Mouse (Mus musculus): ENCODE results near the gene Cx3cr1.
A peak's percentile ranks its signal among the peaks of the same experiment; 100 is the strongest.

The Cx3cr1 gene

DNA sequence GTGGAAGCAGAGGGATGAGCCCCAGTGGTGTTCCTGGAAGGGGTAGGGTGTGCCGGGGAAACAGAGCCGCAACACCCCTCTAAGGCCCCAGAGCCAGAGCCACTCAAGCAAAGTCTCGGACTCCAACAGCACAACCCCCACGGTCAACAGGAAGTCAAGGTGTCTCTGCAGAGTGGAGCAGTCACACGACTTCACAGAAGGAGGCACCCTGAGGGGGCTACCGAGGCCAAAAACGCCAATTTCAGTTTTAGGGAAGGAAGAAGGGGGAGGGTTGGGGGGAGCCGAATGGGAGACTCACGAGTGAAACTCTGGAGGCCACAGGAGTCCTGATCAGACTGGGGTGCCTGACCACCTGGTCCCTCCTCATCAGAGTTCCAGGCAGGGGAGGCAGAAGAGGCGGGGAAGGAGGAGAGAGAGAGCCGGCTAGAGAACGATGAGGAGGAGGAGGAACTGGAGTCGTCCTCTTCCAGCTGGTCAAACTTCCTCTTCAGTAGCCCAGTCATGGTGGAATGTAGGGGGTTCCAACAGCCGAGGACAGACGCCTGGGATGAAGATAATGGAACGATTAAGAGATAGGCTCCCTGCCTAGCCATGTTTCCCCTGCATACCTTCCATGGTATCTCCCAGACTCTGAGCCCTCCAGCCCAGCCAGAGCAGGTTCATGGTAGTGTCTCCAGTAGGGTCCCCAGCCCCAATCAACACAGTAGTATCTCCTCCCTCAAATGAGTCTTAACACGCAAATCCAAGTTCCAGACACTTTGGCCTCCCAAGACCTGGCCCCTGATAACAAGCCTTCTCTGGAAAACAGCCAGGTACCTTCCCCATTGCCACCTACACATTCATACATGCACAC is 92.7 kb downstream of the Cx3cr1 start:
- no peak for DNase-seq (ENCODE audit: low spot score)

DNA sequence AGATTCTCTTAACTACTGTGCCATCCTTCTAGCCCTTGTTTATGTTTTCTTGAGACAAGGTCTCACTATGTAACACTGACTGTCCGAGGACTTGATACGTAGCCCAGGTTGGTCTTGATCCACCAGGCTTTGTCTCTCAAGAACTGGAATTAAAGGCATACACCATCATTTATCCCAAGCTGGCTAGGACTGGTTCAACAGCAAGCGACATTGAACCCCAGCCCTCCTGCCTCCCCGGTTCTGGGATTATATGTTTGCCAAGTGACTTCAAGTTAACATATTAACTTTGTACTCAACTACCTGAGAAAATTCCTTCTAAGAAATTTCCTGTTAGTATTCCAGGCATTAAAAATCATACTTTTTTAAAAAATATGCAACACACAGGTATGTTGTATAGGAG is 94.4 kb downstream of the Cx3cr1 start:
- DNase-seq (ENCODE audit: low spot score): no peak

DNA sequence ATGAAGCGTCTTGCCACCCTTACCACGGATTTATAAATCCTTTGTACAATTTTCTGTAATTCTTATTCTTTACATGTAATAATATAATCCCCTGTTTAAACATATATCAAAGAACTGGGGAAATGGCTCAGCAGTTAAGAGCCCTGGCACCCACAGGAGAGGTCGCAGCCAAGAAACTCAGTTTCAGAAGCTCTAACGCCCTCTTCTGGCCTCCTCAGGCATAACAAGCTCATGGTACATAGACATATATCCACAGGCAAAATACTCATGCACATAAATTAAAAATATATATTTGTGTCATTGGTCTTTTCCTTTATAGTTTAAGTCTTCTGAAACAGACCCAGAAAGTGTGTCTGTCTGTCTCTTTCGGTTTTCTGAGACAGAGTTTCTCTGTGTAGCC is 95.1 kb downstream of the Cx3cr1 start:
- DNase-seq (ENCODE audit: low spot score): no peak

DNA sequence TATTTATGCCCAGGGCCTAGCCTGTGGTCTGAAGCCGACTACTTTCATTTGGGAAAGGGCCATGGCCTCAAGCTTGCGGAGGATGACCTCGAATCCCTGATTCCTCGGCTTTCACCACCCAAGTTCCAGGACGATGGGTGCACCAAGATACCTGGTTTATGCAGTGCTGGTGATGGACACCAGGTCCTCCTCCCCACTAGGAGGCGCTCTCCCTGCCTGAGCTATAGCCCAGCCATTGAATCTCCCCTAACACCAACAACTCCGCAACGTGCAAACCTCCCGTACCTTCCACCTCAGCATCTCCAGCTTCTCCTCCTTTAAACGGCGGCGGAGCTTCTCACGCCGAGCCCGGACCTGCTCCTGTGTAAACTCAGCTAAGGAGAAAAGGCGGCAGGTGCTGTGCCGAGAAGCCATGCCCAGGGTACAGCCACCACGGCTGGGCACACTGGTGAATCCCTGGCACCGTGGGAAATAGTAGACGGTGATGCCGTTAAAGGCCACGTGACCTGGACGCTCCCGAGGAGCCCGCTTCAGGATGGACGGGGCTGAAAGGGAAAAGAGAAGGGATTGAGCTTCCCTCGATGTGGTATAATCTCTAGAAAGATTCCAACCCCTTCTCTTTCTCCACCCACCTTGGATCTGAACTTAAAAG is 95.7 kb downstream of the Cx3cr1 start:
- DNase-seq (ENCODE audit: low spot score): no peak

DNA sequence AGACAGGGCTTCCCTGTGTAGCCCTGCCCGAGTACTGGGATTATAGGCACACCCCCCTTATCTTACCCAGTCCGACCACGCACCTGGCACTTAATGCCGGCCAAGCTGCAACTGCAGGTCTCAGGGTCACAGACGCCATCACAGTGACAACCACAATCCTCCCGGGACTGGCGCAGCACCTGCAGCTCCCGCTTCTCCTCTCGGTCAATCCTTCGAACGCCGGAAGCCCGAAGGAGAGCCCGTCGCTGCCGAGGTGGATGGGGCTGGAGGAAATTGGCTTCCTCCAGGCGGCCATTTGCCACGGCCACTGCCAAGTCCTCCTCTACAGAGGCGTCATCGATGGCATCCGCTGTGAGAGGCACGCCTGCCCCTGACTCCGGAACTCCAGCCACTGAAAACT is 96.4 kb downstream of the Cx3cr1 start:
- no peak for DNase-seq (ENCODE audit: low spot score)

DNA sequence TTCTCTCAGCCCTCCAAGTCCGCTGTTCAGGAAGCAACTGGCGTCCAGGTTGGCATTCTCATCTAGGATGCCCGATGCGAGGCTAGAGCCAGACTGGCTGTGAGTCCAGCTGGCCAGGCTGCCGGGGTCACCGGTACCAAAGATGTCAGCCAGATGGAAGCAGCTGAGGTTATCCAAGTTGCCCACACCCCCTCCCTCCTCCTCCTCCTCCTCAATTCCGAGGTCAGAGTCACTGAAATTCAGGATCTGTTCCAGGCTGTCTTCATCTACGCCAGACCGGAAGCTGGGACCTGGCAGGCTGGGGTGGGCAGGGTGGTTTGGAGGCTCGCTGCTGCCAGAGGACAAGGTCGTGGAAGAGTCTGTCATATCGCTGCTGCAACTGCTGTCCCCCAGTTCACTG is 97.1 kb downstream of the Cx3cr1 start:
- no peak for DNase-seq (ENCODE audit: low spot score)

DNA sequence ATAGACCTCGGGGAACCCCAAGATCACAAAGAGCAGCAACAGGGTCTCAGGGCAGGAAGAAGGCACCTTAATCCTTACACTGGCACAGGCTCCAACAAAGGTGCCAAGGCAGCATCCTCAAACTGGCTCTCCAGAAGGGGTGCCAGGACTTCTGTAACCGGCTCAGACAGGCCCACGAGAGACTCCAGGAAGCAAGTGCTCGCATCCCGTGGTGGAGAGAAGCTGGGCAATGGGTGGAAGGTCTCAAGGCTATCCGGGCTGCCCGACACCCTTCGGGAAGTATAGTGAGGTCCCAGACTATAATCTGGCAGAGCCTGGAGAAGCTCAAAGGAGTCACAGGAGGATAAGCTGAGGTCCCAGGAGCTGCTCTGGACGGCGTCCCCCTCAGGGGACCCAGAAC is 97.5 kb downstream of the Cx3cr1 start:
- DNase-seq (ENCODE audit: low spot score): no peak

DNA sequence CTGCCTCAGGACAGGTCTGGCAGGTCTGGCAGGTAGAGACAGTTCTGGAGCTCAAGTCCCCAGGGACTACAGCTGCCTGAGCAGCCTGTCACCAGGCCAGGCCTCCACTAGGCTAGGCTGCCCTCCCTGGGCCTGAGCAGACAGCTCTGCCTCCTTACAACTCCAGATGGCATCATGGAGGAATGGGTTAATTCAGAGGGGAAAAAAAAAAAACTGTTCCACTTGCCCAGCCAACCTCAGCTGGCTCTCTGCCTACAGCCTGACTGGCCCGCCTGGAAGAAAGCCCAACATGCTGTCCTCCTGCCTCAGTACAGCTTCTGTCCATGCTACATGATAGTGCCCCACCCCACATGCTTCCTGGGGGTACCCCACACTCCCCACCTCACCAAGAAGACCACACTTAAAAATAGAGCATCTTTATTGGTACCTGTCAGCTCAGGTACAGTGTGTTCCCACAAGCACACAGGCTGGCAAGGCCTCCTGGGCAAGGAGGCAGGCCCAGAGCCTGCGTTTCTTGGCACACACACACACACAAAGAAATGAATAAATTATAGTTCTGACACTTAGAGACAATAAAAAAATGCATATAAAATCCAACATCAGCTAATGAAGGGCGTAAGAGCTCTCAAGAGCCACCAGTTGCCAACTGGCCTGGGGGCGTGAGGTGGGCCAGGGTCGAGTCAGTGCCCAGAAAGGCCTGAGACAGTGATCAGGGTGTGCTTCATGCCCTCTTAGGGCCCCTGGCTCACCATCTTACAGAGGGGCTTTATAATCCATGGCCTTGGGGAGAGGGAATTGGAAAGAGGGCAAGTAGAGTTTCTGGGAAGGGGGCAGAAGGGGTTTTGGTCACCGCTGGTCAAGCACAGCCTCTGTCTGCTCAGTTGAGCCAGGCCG is 98.7 kb downstream of the Cx3cr1 start:
- DNase-seq (ENCODE audit: low spot score): no peak

DNA sequence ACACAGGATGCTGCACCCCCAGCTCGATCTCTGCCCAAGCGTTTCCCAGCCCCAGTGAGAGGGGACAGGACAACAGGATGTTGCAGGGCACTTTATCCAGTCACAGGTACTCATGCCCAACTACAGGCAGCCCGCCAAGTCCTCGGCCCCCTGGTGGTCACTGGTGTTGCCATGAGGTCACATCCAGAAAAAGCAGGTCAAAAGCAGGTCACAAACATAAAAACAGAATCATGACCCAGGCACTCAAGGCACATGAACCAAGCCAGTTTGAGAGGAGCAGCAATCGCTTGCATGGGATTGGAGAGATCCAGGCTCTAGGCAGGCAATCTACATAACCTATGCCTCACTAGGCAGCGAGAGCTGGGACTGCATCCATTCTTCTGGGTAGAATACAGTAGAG is 99.5 kb downstream of the Cx3cr1 start:
- peak; percentile 68 for DNase-seq (ENCODE audit: low spot score)

DNA sequence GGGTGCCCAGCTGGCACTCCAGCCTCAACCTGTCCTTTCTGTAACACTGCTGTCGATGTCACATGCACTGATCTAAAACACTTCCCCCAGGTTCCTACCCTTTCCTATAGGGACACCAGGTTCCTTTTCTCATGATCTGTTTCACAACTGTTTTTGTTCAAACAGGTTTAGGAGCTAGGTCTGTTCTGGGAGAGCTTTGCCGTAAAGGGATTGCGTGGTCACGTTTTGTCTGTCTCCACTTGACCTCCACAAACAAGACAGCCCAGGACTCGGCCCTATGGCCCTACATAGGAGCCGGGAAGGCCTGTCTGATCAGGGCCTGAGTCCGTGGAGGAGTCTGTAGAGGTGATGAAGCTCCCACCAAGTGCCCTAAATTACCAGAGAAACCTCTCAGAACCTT is 99.9 kb downstream of the Cx3cr1 start:
- DNase-seq (ENCODE audit: low spot score): no peak

DNA sequence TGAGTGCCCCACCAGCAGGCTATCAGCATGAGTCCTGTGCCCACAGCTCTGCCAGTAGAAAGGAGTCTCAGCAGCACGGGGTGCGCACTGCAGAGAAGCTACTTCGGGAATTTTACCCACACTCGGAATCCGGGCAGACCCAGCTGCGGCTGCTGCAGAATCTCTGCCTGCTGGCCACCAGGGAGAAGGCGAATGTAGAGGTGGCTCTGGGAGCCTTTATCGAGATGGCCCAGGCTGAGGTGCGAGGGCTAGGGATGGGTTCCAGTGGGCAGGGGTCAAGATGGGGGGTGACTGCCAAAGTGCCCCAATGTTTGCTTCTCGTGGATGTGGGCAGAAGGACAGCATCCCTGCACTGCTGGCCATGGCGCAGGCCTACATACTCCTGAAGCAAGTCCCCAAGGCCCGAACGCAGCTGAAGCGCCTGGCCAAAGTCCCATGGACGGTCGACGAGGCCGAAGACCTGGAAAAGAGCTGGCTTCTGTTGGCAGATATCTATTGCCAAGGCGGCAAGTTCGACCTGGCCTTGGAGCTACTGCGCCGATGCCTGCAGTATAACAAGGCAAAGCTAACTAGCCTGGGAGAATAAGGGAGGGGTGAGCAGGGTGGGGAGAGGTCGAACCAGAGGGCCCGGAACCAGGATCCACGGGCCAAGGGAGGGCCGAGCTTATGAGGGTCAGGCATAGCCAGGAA is 103.3 kb downstream of the Cx3cr1 start:
- no peak for DNase-seq (ENCODE audit: low spot score)

DNA sequence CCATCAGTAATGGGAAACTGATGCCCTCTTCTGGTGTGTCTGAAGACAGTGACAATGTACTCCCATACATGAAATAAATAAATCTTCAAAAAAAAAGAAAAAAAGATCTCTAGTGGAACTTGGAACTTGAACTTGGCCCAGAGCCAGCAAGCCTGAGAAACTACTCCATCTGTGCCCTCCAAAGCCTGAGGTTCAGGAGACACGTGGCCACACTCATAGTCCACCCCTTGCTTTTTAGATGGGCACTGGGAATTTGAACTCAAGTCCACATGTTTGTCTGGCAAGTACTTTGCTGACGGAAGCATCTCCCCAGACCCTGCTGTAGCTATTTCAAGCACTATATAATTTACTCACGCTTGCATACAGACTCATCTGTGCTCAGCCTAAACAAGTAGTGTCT is 104.5 kb downstream of the Cx3cr1 start:
- no peak for DNase-seq (ENCODE audit: low spot score)

DNA sequence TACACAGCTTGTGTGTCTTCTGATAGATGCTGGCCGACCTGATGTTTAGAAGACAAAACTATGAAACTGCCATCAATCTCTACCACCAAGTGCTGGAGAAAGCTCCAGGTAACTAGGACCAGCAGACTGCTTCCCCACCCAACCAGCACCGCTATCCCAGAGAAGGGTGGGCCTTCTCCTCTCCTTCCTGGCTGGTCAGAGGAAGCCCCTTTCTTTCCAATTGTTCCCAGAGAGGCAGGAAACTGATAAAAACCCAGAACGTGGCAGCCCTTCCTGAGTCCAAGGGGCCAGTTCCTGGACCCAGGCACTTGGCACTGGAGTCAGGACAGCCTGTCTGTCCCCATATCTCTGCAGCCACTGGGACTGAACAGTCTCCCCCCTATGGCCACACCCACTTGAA is 105.5 kb downstream of the Cx3cr1 start:
- DNase-seq (ENCODE audit: low spot score): no peak

DNA sequence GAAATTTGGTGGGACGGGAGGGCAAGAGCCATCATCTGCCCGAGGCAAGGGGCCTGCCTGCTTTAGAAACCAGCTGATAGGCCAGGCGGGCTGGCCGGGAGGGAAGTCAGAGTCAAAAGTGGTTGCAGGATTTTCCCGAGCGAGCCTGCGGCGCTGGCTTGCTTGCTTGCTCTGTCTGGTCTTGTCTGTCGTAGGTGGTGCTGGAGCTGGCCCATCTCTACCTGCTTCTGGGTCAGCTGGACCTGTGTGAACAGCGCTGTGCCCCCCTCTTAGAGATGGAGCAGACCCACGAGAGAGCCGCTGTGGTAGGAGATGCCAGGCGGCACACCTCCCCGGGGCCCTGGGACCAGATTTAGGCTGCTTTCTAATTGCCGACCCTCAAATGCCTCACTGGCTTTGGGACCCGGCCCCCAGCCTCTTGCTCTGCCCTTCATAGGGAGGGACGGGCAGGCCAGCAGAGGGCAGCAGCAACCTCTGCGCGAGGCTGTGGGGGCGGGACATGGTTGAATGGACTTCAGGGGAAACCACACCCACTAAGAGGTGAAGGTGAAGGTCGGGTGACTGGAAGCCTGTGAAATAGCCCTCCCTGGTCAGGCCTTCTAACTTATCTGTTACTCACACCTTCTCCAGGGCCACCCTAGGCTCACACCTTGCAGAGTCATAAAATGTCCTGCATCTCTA is 106.6 kb downstream of the Cx3cr1 start:
- DNase-seq (ENCODE audit: low spot score): peak; percentile 92

DNA sequence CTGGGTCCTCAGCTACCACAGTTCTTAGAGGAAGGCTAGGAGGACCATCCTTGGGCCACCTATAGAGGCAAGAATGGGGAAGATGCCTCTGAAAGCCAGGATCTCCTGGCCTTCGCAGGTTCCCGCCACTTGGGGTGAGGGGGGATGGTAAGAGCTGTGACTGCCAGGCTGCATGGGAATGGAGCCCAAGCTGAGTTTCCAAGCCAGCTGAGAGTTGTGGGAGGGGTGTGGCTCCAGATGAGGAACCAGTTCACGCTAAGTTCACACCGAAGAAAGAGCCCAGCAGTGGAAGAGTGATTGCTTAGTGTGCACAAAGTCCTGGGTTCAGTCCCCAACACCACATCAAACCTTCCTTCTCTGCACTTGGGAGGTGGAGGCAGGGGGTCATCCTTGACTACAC is 107.5 kb downstream of the Cx3cr1 start:
- no peak for DNase-seq (ENCODE audit: low spot score)

DNA sequence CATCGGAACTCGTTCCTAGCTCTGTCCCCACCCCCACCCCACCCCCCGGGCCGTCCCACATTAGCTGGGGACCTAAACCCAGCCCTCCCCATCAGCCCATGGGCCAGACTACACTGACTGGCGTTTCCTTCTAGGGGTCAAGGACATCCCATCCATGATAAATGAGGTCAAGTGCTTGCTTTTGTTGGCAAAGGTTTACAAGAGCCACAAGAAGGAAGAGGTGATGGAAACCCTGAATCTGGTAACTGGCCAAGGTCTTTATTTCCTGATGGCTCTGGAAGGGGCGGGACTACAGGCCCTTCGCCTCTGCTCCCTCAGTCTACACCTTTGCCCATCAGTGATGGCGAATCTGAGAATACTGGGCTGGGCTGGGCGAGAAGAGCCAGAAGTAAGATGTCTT is 110.8 kb downstream of the Cx3cr1 start:
- DNase-seq (ENCODE audit: low spot score): no peak

DNA sequence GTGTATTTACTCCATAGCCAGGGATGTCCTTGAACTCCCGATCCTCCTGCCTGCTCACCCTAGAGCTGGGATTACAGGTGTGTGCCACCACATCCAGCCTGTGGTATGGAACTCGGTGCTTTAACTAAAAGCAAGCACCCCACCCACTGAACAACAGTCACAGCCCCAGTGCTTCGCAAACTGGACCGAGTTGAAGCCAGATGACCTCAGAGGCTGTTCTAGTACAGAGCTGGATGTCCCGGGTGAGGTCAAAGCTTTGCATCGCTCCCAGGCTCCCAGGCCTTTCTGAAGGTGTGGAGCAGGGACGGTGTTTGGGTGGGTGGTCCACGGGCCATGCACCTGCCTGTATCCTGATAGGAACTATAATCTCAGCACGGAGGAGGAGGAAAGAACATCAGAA is 118.3 kb downstream of the Cx3cr1 start:
- no peak for DNase-seq (ENCODE audit: low spot score)

DNA sequence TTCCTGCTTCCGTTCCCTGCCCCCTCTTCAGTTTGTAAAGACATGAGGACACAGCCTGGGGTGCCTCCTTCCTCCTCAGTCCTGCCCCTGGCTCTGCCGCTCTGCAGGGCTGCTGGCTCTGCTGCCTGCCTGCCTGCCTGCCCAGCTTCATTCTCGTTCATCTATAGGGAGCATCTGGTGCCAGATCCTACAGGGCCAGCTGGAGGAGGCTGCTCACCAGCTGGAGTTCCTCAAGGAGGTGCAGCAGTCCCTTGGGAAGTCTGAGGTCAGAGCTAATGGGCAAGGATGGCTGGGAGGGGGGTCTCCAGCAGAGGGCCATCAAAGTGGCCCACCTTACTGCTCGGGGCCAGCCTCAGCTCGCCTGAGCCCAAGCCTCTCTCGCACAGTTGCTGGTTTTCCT is 119.2 kb downstream of the Cx3cr1 start:
- peak; percentile 16 for DNase-seq (ENCODE audit: low spot score)

DNA sequence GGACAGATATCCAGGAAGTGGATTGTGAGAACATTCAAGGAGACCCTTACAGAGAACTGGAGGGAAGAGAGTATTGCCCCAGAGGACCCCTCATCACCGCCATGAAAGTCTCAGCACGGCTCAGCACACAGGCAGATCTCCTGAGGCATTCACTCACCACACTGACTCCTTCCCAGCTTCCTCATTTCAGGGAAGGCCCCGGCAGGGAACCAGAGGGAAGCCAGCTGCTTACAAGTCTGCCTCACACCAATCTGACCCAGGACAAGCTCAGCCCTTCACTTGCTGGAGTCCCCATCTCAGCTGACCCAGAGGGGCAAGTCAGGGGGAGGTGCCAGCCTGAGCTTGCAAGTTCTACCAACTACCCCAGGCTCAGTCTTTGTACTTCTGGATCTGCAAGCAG is 120.9 kb downstream of the Cx3cr1 start:
- no peak for DNase-seq (ENCODE audit: low spot score)

DNA sequence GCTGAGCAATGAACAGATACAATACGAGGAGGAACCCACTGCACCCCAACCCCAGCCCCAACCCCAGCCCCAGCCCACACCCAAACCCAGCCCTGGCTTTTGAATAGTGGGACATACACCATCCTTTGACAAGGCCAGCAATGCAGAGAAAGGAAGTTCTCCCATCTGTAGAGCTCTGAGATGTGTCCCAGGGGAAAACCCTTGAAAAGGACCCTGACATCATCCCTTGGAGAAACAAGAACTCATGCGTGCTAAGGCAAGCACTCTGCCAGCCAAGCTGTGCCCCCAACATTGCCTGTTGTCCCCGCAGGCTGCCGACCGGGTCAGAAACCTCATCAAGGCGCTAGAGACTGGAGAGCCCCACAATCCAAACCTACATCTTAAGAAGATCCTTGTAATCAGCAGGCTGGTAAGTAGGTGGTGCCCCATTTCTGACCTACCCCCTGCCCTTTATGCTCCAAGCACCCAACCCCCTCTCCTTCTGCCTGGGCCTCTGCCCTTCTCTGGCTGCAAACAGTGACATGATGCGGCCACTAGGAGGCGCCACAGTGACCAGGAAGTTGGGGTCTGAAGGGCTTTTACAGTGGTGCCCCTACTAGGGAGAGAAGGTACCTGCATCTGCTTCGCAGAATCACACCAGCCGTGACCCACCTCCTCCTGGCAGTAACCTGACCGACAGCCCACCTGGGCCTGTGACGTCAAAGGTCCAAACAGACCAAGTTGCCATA is 124.3 kb downstream of the Cx3cr1 start:
- DNase-seq (ENCODE audit: low spot score): peak; percentile 26

DNA sequence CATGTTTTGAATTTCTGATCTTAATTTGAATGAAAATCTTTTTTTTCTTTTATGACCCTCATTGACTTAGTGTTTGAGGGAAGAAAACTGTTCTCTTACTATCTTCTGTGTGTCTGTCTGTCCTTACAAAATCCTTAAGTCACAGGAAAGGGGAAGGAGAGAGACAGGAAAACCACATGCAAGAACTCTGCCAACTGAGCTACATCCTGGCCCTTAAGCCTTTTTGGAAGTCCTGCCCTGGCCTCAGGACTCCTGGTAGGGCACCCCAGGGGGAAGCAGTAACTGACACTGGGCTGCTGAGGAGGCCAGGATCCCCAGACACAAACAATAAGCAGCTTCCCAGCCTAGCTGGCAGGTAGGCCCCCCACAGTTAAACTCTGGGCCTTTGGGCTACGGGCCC is 126.4 kb downstream of the Cx3cr1 start:
- DNase-seq (ENCODE audit: low spot score): no peak

All from embryo, embryonic 10 days (tissue).